Mouse (Mus musculus) embryonic facial prominence, embryonic 11.5 days (tissue): ENCODE measurements at regions not wholly inside any gene's neighbourhood (a gene's known extent, or its start where the extent isn't known, plus 50 kb on each side); places are given as distances from the start of the nearest gene placed in this dataset.

Source experiments
- ATAC-seq: fragments of 200-750 bp; cut with Nextera tagmentation; replicated peaks from 2 replicates; pipeline ENCODE4 v1.8.0; 2017; ENCODE audit warnings: low read depth; ENCODE audit not compliant: insufficient number of reproducible peaks, low FRiP score, low TSS enrichment
- DNase-seq: peaks from one replicate; pipeline ENCODE4 v3.0.0-alpha.2; 2015; ENCODE audit warnings: low spot score
- H3K27ac ChIP-seq: fragments of 300-500 bp; sonication (generic); replicated peaks from 2 replicates; pipeline ENCODE4 v1.5.1; 2014; ENCODE audit warnings: mild to moderate bottlenecking, low read depth, low read length, control low read depth
- H3K27me3 ChIP-seq: fragments of 300-500 bp; sonication (generic); 2 replicates; pipeline ENCODE4 v1.6.1; 2014; ENCODE audit warnings: mild to moderate bottlenecking, low read length, moderate library complexity, mixed read lengths; ENCODE audit not compliant: control insufficient read depth, insufficient read depth
- H3K36me3 ChIP-seq: fragments of 300-500 bp; sonication (generic); replicated peaks from 2 replicates; pipeline ENCODE4 v1.6.1; 2014; ENCODE audit warnings: low read depth, mild to moderate bottlenecking, low read length, moderate library complexity, mixed read lengths; ENCODE audit not compliant: control insufficient read depth, insufficient read depth
- H3K4me1 ChIP-seq: fragments of 300-500 bp; sonication (generic); 2 replicates; pipeline ENCODE4 v1.6.1; 2014; ENCODE audit warnings: low read length, mixed read lengths; ENCODE audit not compliant: control insufficient read depth, insufficient read depth
- H3K4me2 ChIP-seq: fragments of 300-500 bp; sonication (generic); 2 replicates; pipeline ENCODE4 v1.6.1; 2014; ENCODE audit warnings: low read depth, mild to moderate bottlenecking, control low read depth, low read length, moderate library complexity
- H3K4me3 ChIP-seq: fragments of 300-500 bp; sonication (generic); 2 replicates; pipeline ENCODE4 v1.5.1; 2014; ENCODE audit warnings: low read depth, low read length, control low read depth
- H3K9ac ChIP-seq: fragments of 300-500 bp; sonication (generic); replicated peaks from 2 replicates; pipeline ENCODE4 v1.6.1; 2014; ENCODE audit warnings: mild to moderate bottlenecking, control low read depth, low read length
- H3K9me3 ChIP-seq: fragments of 300-500 bp; sonication (generic); replicated peaks from 2 replicates; pipeline ENCODE4 v1.6.1; 2016; ENCODE audit warnings: mild to moderate bottlenecking, low read length, inconsistent platforms, mixed read lengths; ENCODE audit not compliant: control insufficient read depth
- WGBS: fragments of 180-500 bp; shearing (Covaris S2); extraction: QIAGEN DNeasy Blood & Tissue Kit; methylation state at CpG from one replicate; pipeline ENCODE4 v1.1.7; 2014; 5-methylcytosine and 5-hydroxymethylcytosine counted together

- ATAC-seq, result no peak
- Histone ChIP-seq H3K9ac (no peak overlapping the region), H3K4me2 (no peak overlapping the region), H3K27ac (no peak overlapping the region), H3K36me3 (no peaks in the 10 kb centered on the region), H3K27me3 (no peaks in the 10 kb centered on the region), H3K4me1 (no peaks in the 10 kb centered on the region), H3K4me3 (no peak overlapping the region), H3K9me3 (no peaks in the 10 kb centered on the region)
- DNase-seq, result no peak
- WGBS, result 71% methylated on average over 8 of the region's 8 CpGs
Measured at GRCm38 (mm10) chr10:116699711-116700110, 118.4 kb upstream of the Cnot2 start.

DNA sequence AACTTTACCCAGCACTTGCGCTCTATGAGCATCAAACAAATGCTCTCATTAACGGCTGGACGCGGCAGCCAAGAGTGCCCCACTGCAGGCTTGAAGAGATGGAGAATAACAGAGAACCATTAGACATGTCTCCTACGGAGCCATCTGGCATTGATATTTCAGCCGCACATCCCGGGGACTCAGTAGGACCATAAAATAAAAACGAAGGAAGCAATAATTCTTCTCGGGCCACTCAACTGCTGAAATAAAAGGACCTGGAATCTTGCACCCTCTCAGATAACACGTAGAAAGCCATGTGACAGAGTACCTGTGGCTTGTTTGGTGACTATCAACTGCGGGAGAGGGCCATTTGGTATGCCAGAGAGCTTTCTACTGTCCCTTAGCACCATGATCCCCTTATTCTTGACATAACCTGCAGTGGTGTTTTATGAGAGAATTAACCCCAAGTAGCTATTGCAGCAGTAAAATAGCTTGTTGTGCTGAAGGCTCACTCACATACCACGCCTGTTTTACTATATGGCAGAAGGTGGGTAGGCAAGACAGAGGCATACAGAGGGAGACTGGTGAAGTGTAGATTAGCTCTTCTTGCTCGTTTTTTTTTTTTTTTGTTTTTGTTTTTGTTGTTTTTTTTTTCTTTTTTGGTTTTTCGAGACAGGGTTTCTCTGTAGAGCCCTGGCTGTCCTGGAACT is 116.5 kb upstream of the Cnot2 start:
- no peak for DNase-seq
- ATAC-seq, result no peak
- no peaks in the 10 kb centered on the region for H3K9me3 ChIP-seq
- H3K4me1 ChIP-seq, result no peaks in the 10 kb centered on the region
- no peak overlapping the region for H3K9ac ChIP-seq
- no peaks in the 10 kb centered on the region for H3K27me3 ChIP-seq
- H3K27ac ChIP-seq, result no peak overlapping the region
- no peak overlapping the region for H3K4me2 ChIP-seq
- no peak overlapping the region for H3K4me3 ChIP-seq
- 83% methylated on average over 14 of the region's 14 CpGs for WGBS
- no peaks in the 10 kb centered on the region for H3K36me3 ChIP-seq

DNA sequence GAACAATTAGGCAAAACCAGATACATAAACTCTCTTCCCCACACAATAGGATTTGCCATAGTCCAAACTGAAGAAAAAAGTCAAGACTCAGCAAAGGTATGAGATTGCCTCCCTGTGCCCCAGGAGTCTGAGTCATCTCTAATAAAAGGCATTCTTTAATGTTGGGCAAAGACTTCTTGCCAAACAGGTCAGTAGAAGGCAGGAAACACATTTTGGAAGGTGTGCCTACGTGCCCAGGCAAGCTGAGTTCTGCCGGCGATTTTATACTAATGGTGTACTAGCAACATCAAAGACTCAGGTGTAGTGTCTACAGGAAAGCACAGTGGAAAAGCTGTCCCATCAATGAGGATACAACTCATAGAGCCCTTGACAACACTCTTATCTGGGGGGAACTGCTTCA is 112.5 kb upstream of the Cnot2 start:
- WGBS, result 86% methylated on average over 3 of the region's 3 CpGs
- ATAC-seq (no peak), DNase-seq (no peak)

DNA sequence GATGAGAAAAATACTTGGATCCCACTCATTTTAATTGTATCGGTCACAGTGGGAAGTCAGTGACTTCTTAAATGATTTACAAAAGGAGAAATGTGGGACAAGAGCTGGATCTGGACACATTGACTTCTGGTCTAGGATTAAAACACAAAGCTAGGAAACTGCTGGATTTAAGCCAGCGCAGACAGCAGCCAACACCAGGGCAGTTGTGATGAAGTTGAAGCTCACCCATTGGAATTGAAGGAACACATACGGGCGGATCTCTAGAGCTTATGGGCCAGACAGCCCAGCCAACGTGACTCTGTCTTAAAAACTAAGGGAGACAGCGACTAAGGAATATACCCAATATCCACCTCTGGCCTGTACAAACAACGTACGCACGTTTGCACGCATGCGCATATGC is 105.4 kb upstream of the Cnot2 start:
- H3K4me1 ChIP-seq, result no peaks in the 10 kb centered on the region
- H3K9ac ChIP-seq, result no peak overlapping the region
- no peak overlapping the region for H3K4me3 ChIP-seq
- no peak overlapping the region for H3K27ac ChIP-seq
- H3K27me3 ChIP-seq, result no peaks in the 10 kb centered on the region
- no peak for ATAC-seq
- 94% methylated on average over 11 of the region's 11 CpGs for WGBS
- no peaks in the 10 kb centered on the region for H3K9me3 ChIP-seq
- no peak overlapping the region for H3K4me2 ChIP-seq
- DNase-seq, result no peak
- H3K36me3 ChIP-seq, result no peaks in the 10 kb centered on the region

More for the DNA sequence above, 112.5 kb upstream of the Cnot2 start:
- H3K9me3 ChIP-seq, result no peaks in the 10 kb centered on the region
- no peak overlapping the region for H3K4me2 ChIP-seq
- H3K4me1 ChIP-seq, result no peaks in the 10 kb centered on the region
- no peak overlapping the region for H3K27ac ChIP-seq
- no peaks in the 10 kb centered on the region for H3K27me3 ChIP-seq
- H3K36me3 ChIP-seq, result no peaks in the 10 kb centered on the region
- no peak overlapping the region for H3K4me3 ChIP-seq
- no peak overlapping the region for H3K9ac ChIP-seq

GRCm38 (mm10) chr10:116683374-116683773 is 102.1 kb upstream of the Cnot2 start:
- H3K9me3 ChIP-seq, result no peaks in the 10 kb centered on the region; the same call in 1 of the 2 replicates
- no peak overlapping the region for H3K9ac ChIP-seq
- no peak overlapping the region for H3K4me3 ChIP-seq
- no peaks in the 10 kb centered on the region for H3K27me3 ChIP-seq
- 39% methylated on average over 9 of the region's 9 CpGs for WGBS
- H3K4me1 ChIP-seq, result no peaks in the 10 kb centered on the region
- no peak overlapping the region for H3K27ac ChIP-seq
- DNase-seq (peak; percentile 69), ATAC-seq (no peak; the same call in 1 of the 2 replicates)
- no peaks in the 10 kb centered on the region for H3K36me3 ChIP-seq
- H3K4me2 ChIP-seq, result no peak overlapping the region

DNA sequence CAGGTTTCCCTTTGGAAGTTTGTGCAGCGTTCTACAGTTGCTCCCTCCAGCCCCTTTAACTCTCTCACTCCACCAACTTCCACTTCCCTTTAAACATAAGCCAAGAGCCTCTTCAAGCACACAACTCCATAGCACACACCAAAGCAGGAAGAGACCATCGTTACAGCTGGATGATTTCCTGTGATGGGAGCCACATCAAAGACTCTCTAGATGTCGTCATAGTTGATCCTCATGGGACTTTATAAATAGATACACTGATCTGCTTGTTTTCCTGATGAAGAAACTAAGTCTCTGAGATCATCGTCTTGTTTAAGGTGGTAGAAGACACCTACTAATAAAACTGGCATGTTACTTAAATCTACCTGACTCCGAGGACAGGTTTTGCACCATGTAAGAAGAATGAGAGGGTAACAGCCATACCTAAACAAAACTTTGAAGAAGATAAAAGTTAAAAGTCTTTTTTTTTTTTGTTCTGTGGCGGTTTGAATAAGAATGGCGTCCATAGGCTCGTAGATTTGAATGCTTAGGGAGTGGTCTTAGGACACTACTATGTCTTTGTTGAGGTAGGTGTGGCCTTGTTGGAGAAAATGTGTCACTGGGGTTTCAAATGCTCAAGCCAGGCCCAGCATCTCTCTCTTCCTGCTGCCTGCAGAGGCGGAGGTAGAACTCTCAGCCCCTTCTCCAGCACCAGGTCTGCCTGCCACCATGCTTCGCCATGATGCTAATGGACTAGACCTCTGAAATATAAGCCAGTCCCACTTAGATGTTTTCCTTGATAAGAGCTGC is 97.8 kb upstream of the Cnot2 start:
- DNase-seq, result no peak
- Histone ChIP-seq H3K4me2 (no peak overlapping the region), H3K27ac (no peak overlapping the region), H3K4me3 (no peak overlapping the region), H3K27me3 (no peaks in the 10 kb centered on the region), H3K9ac (no peak overlapping the region), H3K36me3 (no peaks in the 10 kb centered on the region), H3K4me1 (no peaks in the 10 kb centered on the region), H3K9me3 (no peaks in the 10 kb centered on the region; the same call in 1 of the 2 replicates)
- no peak for ATAC-seq
- WGBS, result 82% methylated on average over 10 of the region's 10 CpGs

GRCm38 (mm10) chr10:116677949-116678348 is 96.6 kb upstream of the Cnot2 start:
- Histone ChIP-seq H3K4me2 (no peak overlapping the region), H3K9ac (no peak overlapping the region), H3K4me3 (no peak overlapping the region), H3K27me3 (no peaks in the 10 kb centered on the region), H3K9me3 (no peaks in the 10 kb centered on the region; the same call in 1 of the 2 replicates), H3K36me3 (no peaks in the 10 kb centered on the region), H3K27ac (no peak overlapping the region), H3K4me1 (no peaks in the 10 kb centered on the region)
- ATAC-seq (no peak), DNase-seq (peak; percentile 87)
- WGBS, result 35% methylated on average over 4 of the region's 4 CpGs

DNA sequence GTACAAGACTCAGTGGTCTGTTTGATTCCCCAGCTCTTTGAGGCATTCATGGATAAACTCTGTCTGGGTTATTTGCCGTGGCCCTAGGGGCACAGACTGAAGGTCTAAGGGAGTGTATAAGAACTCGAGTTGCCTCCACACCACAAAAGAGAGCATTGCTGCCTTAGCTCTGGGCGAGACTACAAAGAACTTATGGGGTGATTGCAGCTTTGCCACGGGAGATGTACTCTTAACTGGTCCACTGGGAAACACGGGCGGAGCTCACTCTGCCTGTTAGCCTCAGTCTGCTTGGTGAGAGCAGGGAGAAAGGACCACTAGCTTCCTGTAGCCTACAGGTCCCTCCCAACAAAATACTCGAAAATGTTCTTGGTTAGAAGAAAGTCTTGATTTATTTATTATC is 93.9 kb upstream of the Cnot2 start:
- H3K27ac ChIP-seq, result no peak overlapping the region

More for the DNA sequence above, 93.9 kb upstream of the Cnot2 start:
- Histone ChIP-seq H3K4me3 (no peak overlapping the region), H3K4me2 (no peak overlapping the region), H3K36me3 (no peaks in the 10 kb centered on the region), H3K9ac (no peak overlapping the region), H3K4me1 (no peaks in the 10 kb centered on the region), H3K9me3 (no peaks in the 10 kb centered on the region), H3K27me3 (no peaks in the 10 kb centered on the region)
- no peak for ATAC-seq
- no peak for DNase-seq
- WGBS, result 56% methylated on average over 7 of the region's 7 CpGs
